Mouse (Mus musculus) ES-Bruce4 (cell line): Measurements from ENCODE around the gene Dclk1.

Experiments
- CTCF ChIP-seq: IDR thresholded peaks from one replicate; pipeline ENCODE4 v1.8.1; 2011; ENCODE audit warnings: low read depth, low read length
- EP300 ChIP-seq: IDR thresholded peaks from 2 replicates; pipeline ENCODE4 v1.6.1; 2011; ENCODE audit warnings: low read depth, low read length; ENCODE audit not compliant: insufficient read depth

DNA sequence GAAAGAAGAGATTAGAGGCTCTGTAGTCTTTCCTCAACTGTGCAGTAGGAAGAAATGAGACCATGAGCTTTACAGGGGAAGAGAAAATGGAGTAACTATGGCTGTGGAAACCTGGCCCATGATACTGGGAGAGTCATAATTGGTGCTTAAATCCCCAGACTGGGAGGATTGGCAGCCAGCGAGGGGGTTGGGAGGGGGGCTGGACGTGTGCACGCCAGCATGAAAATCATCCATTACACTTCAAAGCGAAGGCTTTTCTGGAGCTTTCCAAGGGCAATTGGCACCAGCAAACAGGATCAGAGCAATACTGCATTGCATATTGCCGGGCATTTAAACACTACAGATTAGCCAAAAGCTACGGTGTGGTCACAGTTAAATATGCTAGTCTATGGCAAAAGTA is 313.7 kb downstream of the Dclk1 start:
- no peak for TF ChIP-seq EP300
- TF ChIP-seq CTCF: no peak
